Mouse (Mus musculus) megakaryocyte, embryonic 14.5 days (primary cell): ENCODE results near the gene Rgmb.

Source experiments
- FLI1 ChIP-seq: IDR thresholded peaks from 2 replicates; pipeline ENCODE4 v1.6.1; 2012; ENCODE audit warnings: low read length, inconsistent platforms, mixed read lengths
- GATA1 ChIP-seq: IDR thresholded peaks from 3 replicates; pipeline ENCODE4 v1.6.1; 2012; ENCODE audit warnings: mixed read lengths, low read length, inconsistent platforms, borderline replicate concordance

GRCm38 (mm10) chr17:15841425-15841824, 10.6 kb upstream of the Rgmb start:
- TF ChIP-seq GATA1 (no peak), FLI1 (no peak)
